Mouse (Mus musculus) intestine, embryonic 16.5 days (tissue): ENCODE data around the gene Fbxo6. TPM values are rescaled to one million over a fixed set of nuclear protein-coding genes. Genes with fewer than 3 reads are reported as not detected.
A peak's percentile ranks its signal among the peaks of the same experiment; 100 is the strongest.

Experiments
- ATAC-seq: fragments of 200-750 bp; cut with Nextera tagmentation; 2 replicates; pipeline ENCODE4 v1.8.0; 2017; ENCODE audit warnings: moderate TSS enrichment, moderate library complexity
- H3K27ac ChIP-seq: fragments of 300-500 bp; sonication (generic); 2 replicates; pipeline ENCODE4 v1.5.1; 2014; ENCODE audit warnings: mild to moderate bottlenecking, low read length
- H3K27me3 ChIP-seq: fragments of 300-500 bp; sonication (generic); replicated peaks from 2 replicates; pipeline ENCODE4 v1.6.1; 2014; ENCODE audit warnings: low read length, control low read depth, mixed read lengths; ENCODE audit not compliant: control insufficient read depth, insufficient read depth
- H3K36me3 ChIP-seq: fragments of 300-500 bp; sonication (generic); 2 replicates; pipeline ENCODE4 v1.6.1; 2014; ENCODE audit warnings: low read length, control low read depth; ENCODE audit not compliant: control insufficient read depth, insufficient read depth
- H3K4me1 ChIP-seq: fragments of 300-500 bp; sonication (generic); 2 replicates; pipeline ENCODE4 v1.6.1; 2014; ENCODE audit warnings: low read length, control low read depth, mixed read lengths; ENCODE audit not compliant: control insufficient read depth, insufficient read depth
- H3K4me2 ChIP-seq: fragments of 300-500 bp; sonication (generic); 2 replicates; pipeline ENCODE4 v1.6.1; 2014; ENCODE audit warnings: low read depth, low read length, control low read depth
- H3K4me3 ChIP-seq: fragments of 300-500 bp; sonication (generic); 2 replicates; pipeline ENCODE4 v1.5.1; 2014; ENCODE audit warnings: mild to moderate bottlenecking, low read length
- H3K9ac ChIP-seq: fragments of 300-500 bp; sonication (generic); 2 replicates; pipeline ENCODE4 v1.6.1; 2014; ENCODE audit warnings: low read depth, low read length
- H3K9me3 ChIP-seq: fragments of 300-500 bp; sonication (generic); 2 replicates; pipeline ENCODE4 v1.6.1; 2016; ENCODE audit warnings: low read length, control low read depth; ENCODE audit not compliant: control insufficient read depth
- WGBS: fragments of 180-500 bp; shearing (Covaris S2); extraction: QIAGEN DNeasy Blood & Tissue Kit; methylation state at CpG from one replicate; pipeline ENCODE4 v1.1.7; 2014; 5-methylcytosine and 5-hydroxymethylcytosine counted together
- polyA plus RNA-seq: library from polyadenylated mRNA; unstranded; fragments of >200 nt; fragmentation: Nextera tagmentation; extraction: Ambion mirVana; gene quantifications from 2 replicates; pipeline ENCODE4 v1.2.1, GENCODE M21; 2015

Fbxo6 gene
- polyA plus RNA-seq, 1 experiment from 2014 or later = 22.7 TPM

DNA sequence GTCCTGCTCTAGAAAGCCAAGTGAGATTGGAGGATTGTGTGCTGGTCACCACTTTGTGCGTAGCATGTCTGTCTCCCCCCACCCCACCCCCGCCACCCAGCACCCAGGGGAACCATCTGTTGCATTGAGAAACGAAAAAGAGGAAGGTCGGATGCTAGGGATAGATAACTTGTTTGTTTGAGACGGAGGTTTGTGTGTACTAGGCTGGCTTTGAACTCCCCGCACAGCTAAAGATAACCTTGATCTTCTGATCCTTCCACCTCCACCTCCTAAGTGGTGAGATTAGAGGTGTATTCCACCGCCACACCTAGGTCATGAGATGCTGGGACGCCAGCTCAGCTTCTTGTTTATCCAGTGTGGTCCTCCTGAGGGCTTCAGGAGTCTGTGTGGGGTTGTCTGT lies 17.0 kb downstream of the Fbxo6 start:
- Histone ChIP-seq H3K36me3 (no peaks in the 10 kb centered on the region), H3K9ac (no peak overlapping the region), H3K4me3 (no peak overlapping the region), H3K4me1 (peaks cover 7% of the 10 kb centered on the region), H3K4me2 (no peak overlapping the region), H3K27me3 (peaks cover 22% of the 10 kb centered on the region), H3K9me3 (no peaks in the 10 kb centered on the region), H3K27ac (no peak overlapping the region)
- no peak for ATAC-seq
- WGBS = 68% methylated on average over 8 of the region's 8 CpGs

DNA sequence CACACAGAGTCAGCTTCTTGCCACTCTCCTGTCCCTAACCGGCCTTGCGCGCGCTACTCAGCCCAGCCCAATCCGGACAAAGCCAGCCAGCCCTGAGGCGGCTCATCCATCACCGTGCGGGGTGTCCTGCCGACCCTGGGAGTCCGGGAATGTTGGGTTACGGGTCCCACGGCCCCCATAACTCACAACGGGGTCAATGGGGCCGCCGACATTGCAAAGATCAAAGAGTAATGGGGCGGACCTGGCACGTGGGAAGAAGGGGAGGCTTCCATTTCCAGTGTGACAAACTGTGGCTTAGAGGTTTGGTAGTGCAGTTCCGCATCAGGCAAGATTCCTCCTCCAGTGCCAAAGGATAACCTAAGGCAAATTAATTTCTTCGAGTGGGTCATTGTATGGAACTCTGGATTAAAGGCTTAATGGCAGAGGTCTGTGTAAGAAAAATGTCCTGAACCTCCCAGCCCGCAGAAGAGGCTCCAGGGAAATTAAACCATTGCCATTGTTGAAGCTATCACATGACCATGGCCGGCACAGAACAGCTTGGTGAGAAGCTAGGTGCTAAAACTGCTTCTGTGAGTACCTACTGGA lies 20.4 kb downstream of the Fbxo6 start:
- H3K27me3 ChIP-seq = peaks cover 40% of the 10 kb centered on the region

DNA sequence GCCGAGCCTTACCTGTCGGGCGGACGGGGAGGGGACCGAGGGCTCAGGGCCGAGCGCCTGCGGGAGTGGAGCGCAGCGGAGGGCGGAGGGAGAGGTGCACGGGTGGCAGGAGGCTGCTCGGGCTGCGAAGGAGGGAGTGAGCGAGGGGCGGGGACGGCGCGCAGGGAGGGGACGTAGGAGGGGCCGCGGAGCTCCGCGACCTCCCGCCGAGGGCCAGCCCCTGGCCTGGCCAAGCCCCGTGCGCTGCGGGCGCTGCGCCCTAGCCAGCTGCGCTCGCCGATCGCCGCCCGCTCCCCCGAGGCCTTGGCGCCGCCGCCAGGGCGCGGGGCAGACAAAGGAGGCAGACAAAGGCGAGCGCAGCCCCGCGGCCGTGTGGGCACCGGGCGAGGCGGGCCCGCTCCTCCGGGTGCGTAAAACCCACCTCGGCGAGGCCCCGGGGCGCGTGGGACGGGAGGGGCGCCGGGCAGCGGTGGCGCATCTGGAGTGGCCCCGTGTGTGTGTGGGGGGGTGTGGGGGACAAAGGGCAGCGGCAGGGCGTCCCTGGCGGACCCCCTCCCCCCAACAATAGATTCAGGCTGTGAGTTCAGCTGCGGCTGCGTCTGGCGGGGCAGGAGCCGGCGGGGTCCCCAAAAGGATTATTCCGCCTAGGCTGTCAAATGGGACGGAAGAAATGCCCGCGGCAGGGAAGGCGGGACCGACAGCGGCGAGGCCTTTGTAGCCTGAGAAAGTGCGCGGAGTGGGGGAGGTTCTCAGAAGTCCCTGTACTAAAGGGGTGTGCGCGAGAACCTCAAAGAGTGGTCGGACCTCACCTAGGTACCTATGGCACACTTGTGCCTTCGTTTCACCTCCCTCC lies 21.2 kb downstream of the Fbxo6 start, which contains the start of gene Draxin:
Draxin (minus strand) TSS at position 138 of the 853 bp plus-strand sequence.
- Histone ChIP-seq H3K9me3 (no peaks in the 10 kb centered on the region), H3K27me3 (peaks cover 40% of the 10 kb centered on the region), H3K27ac (no peak within 1 kb of the TSS), H3K36me3 (no peaks in the 10 kb centered on the region), H3K4me2 (peak within 1 kb of the TSS; percentile 96), H3K4me1 (peaks cover 7% of the 10 kb centered on the region), H3K4me3 (peak within 1 kb of the TSS; percentile 60), H3K9ac (peak within 1 kb of the TSS; percentile 66)
- peak; percentile 84 for ATAC-seq
- under 1% methylated on average over 63 of the region's 87 CpGs for WGBS

More for the DNA sequence above, 20.4 kb downstream of the Fbxo6 start:
- Histone ChIP-seq H3K27ac (no peak overlapping the region), H3K36me3 (no peaks in the 10 kb centered on the region), H3K4me2 (peak overlapping the region; percentile 39), H3K9ac (no peak overlapping the region), H3K4me3 (peak overlapping the region; percentile 27; the same call in 1 of the 2 replicates), H3K4me1 (peaks cover 7% of the 10 kb centered on the region), H3K9me3 (no peaks in the 10 kb centered on the region)
- whole genome bisulfite sequencing = 2% methylated on average over 21 of the region's 21 CpGs
- 0 out of 2 replicates have a peak, but pooled peaks have one; percentile 38 for ATAC-seq

DNA sequence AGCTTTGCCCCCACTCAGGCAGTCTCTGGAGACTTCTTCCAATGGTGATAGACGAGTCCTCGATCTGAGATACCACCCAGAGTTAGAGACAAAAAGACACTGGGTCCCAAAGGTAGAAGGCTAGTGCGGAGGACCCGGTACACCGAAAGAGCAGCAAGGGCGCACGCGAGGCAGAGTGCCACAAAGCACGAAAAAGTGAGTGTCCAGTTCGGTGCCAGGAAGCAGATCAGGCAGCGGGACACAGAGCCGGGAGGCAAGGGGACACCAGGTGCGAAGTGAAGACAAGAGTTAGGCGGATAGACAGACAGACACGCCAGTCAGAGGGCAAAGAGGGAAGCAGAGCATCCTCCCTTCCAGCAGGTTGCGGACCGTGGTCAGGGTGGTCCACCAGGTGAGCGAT lies 21.8 kb downstream of the Fbxo6 start, which contains the start of gene Mad2l2:
Mad2l2 (plus strand) TSS at position 252 of the 400 bp plus-strand sequence.
- no peak; the same call in 1 of the 2 replicates for ATAC-seq
- H3K9ac ChIP-seq = peak within 1 kb of the TSS; percentile 66
- H3K4me1 ChIP-seq = peaks cover 7% of the 10 kb centered on the region
- H3K4me3 ChIP-seq = peak within 1 kb of the TSS; percentile 60
- peaks cover 40% of the 10 kb centered on the region for H3K27me3 ChIP-seq
- no peaks in the 10 kb centered on the region for H3K36me3 ChIP-seq
- under 1% methylated on average over 18 of the region's 18 CpGs for WGBS
- no peak within 1 kb of the TSS for H3K27ac ChIP-seq
- H3K4me2 ChIP-seq = peak within 1 kb of the TSS; percentile 96
- no peaks in the 10 kb centered on the region for H3K9me3 ChIP-seq

DNA sequence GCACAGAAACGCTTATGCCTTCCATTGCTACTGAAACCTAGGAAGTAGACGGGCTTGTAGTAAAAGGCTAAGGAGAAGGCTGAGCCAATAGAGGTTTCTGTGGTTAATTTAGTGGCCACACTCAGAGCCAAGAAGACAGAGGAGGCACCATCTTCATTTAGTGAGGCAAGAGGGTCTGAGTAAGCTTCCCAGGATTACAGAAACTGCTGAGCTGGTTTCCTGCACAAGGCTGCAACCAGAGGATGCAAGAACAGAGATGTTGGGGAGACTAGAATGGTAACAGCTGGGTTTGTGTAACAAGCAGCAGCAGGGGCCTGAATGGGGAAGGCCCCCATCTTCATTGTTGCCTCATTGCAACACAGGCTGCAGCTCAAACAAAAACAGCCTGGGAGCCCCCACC lies 23.3 kb downstream of the Fbxo6 start:
- ATAC-seq = no peak
- Histone ChIP-seq H3K4me3 (no peak overlapping the region), H3K9ac (no peak overlapping the region), H3K4me2 (no peak overlapping the region), H3K36me3 (no peaks in the 10 kb centered on the region), H3K27ac (no peak overlapping the region), H3K9me3 (no peaks in the 10 kb centered on the region), H3K4me1 (peaks cover 7% of the 10 kb centered on the region), H3K27me3 (peaks cover 40% of the 10 kb centered on the region)
- WGBS = 65% methylated on average over 2 of the region's 2 CpGs

DNA sequence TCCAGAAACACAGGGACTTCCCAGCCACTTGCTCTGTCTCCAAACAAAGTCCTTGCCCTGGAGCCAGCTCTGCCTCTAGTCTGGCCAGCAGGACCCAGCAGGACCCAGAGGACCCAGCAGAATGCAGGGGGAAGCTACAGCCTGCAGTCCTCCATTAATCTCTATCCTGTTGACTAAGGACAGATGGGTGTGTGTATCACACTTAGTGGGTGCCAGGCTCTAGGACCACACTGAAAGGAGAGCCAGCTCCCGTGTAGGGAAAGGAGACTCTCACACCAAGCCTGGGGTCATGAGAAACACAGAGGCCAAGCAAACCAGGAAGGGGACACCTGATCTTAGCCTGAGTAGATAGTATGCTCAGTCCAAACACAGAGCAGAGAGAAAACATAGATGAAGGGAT lies 23.7 kb downstream of the Fbxo6 start:
- no peak for ATAC-seq
- Histone ChIP-seq H3K9ac (no peak overlapping the region), H3K9me3 (no peaks in the 10 kb centered on the region), H3K27me3 (peaks cover 40% of the 10 kb centered on the region), H3K4me1 (peaks cover 7% of the 10 kb centered on the region), H3K4me2 (no peak overlapping the region), H3K36me3 (no peaks in the 10 kb centered on the region), H3K27ac (no peak overlapping the region), H3K4me3 (no peak overlapping the region)
- WGBS = 56% methylated on average over 1 of the region's 1 CpGs

DNA sequence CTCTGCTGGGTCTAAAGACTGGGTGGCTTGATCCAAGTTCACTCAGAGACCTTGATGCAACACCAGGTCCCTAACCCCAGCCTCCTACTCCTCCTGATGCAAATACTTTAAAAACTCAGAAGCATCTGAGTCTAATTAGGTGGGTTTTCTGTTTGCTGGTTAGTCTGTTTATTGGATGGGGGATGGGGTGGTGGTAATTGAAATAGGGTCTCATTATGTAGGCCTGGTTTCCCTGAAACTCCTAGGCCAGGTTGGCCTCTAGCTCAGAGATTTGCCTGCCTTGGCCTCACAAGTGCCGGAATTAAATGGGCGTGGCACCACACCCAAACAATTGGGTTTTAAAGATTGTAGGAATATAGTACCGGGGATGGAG lies 29.3 kb downstream of the Fbxo6 start:
- Histone ChIP-seq H3K4me3 (no peak overlapping the region), H3K4me2 (no peak overlapping the region), H3K27me3 (no peaks in the 10 kb centered on the region), H3K27ac (no peak overlapping the region), H3K9ac (no peak overlapping the region), H3K9me3 (no peaks in the 10 kb centered on the region), H3K4me1 (no peaks in the 10 kb centered on the region; the same call in 1 of the 2 replicates), H3K36me3 (no peaks in the 10 kb centered on the region)
- WGBS = 64% methylated on average over 3 of the region's 3 CpGs
- ATAC-seq = no peak

DNA sequence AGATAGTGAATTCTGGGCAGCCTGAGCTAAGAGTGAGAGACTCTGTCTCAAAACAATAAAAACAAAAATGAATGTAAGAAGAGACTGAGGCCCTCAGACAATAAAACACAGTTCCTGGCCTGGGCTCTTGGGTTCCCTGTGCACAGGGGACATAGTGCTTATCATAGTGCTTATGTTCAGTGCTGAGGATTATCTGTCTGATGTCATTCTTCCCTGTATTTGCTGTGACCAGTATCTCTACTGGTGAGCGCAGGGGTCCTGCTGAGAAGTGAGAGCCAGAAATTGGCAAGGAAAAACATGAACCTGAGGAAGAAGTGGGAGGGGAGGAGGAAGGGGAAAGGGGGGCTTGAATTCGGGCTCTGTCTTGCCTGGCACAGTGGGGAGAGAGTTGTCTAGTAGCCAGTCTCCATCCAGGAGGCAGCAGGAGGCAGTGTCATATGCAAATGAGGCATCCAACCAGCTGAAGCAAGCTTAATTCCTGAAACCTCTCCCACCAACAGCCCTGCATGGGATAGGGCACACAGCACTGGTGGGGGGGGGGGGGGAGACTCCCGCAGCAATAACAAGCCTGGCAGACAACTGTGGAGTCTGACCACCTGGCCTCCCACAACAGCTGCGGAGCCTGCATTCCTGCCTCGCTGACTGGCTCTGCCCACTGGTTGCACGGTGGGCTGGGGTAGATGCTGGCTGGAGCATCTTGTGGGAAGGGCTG lies 29.8 kb downstream of the Fbxo6 start:
- no peaks in the 10 kb centered on the region; the same call in 1 of the 2 replicates for H3K4me1 ChIP-seq
- H3K27ac ChIP-seq = no peak overlapping the region
- H3K9ac ChIP-seq = no peak overlapping the region
- 27% methylated on average over 6 of the region's 6 CpGs for WGBS
- no peak for ATAC-seq
- no peak overlapping the region for H3K4me3 ChIP-seq
- no peaks in the 10 kb centered on the region for H3K27me3 ChIP-seq
- peaks cover 3% of the 10 kb centered on the region; the same call in 1 of the 2 replicates for H3K9me3 ChIP-seq
- no peak overlapping the region for H3K4me2 ChIP-seq
- no peaks in the 10 kb centered on the region for H3K36me3 ChIP-seq

DNA sequence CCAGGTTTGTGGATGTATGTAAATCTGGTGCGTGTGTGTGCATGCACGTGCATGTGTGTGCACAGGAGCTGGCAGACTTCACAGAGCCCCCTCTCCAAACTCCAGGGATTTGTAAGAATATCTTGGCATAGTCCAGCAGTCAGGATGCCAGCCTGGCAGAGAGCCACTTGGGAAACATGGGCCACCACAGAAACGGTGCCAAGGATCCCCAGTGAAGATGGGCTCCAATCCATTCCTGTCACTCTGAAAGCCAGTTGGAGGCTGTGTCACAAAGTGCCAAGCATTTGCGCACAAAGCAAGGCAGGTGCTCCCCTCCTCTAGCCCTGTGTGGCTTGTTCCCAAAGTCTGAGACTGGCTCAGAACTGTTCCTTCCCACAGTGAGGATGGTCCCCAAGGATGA lies 30.6 kb downstream of the Fbxo6 start:
- no peak overlapping the region for H3K27ac ChIP-seq
- H3K4me3 ChIP-seq = no peak overlapping the region
- H3K27me3 ChIP-seq = no peaks in the 10 kb centered on the region
- peaks cover 4% of the 10 kb centered on the region; the same call in 1 of the 2 replicates for H3K9me3 ChIP-seq
- no peaks in the 10 kb centered on the region for H3K36me3 ChIP-seq
- WGBS = 83% methylated on average over 4 of the region's 4 CpGs
- ATAC-seq = no peak
- H3K9ac ChIP-seq = no peak overlapping the region
- no peaks in the 10 kb centered on the region; the same call in 1 of the 2 replicates for H3K4me1 ChIP-seq
- no peak overlapping the region for H3K4me2 ChIP-seq
